Mouse (Mus musculus) kidney, adult 2 months (tissue): ENCODE measurements around the gene Cenpf. TPM values are rescaled to one million over a fixed set of nuclear protein-coding genes. Genes with fewer than 3 reads are reported as not detected.

Source experiments
- DNase-seq: peaks from one replicate; pipeline ENCODE4 v3.0.0; 2021
- H3K27ac ChIP-seq: fragments of 200-500 bp; 2 replicates; pipeline ENCODE4 v1.5.1; 2012; ENCODE audit warnings: low read depth, low read length, control low read depth, inconsistent platforms; ENCODE audit not compliant: insufficient read depth
- H3K27me3 ChIP-seq: fragments of 200-500 bp; replicated peaks from 2 replicates; pipeline ENCODE4 v1.6.1; 2012; ENCODE audit warnings: mild to moderate bottlenecking, moderate library complexity, low read length, inconsistent platforms; ENCODE audit not compliant: control insufficient read depth, insufficient read depth
- H3K36me3 ChIP-seq: fragments of 200-500 bp; 2 replicates; pipeline ENCODE4 v1.6.1; 2012; ENCODE audit warnings: mild to moderate bottlenecking, moderate library complexity, low read length, inconsistent platforms; ENCODE audit not compliant: control insufficient read depth, insufficient read depth
- H3K4me1 ChIP-seq: fragments of 200-500 bp; 2 replicates; pipeline ENCODE4 v1.6.1; 2011; ENCODE audit warnings: low read length; ENCODE audit not compliant: control insufficient read depth, insufficient read depth
- H3K4me3 ChIP-seq: fragments of 200-500 bp; 2 replicates; pipeline ENCODE4 v1.5.1; 2011; ENCODE audit warnings: mild to moderate bottlenecking, low read depth, low read length, control low read depth; ENCODE audit not compliant: insufficient read depth
- CTCF ChIP-seq: fragments of 200-500 bp; conservative IDR thresholded peaks from 2 replicates; pipeline ENCODE4 v1.5.1; 2011; ENCODE audit warnings: low read depth, mild to moderate bottlenecking, control low read depth, low read length, moderate library complexity, mixed read lengths; ENCODE audit not compliant: insufficient read depth, insufficient read length
- POLR2A ChIP-seq: fragments of 200-500 bp; IDR thresholded peaks from one replicate; pipeline ENCODE4 v1.6.1; 2011; ENCODE audit warnings: low read depth, low read length, control low read depth
- WGBS: fragments of 180-500 bp; shearing (Covaris S2); methylation state at CpG from one replicate; pipeline ENCODE4 v1.1.7; 2018; 5-methylcytosine and 5-hydroxymethylcytosine counted together
- polyA plus RNA-seq: library from polyadenylated mRNA; depleted of rRNA; stranded (reverse); fragments of >200 nt; gene quantifications from 2 replicates; pipeline ENCODE4 v1.2.3, GENCODE M21; 2012

Cenpf gene
- polyA plus RNA-seq, 1 experiment, result 0.14 TPM

DNA sequence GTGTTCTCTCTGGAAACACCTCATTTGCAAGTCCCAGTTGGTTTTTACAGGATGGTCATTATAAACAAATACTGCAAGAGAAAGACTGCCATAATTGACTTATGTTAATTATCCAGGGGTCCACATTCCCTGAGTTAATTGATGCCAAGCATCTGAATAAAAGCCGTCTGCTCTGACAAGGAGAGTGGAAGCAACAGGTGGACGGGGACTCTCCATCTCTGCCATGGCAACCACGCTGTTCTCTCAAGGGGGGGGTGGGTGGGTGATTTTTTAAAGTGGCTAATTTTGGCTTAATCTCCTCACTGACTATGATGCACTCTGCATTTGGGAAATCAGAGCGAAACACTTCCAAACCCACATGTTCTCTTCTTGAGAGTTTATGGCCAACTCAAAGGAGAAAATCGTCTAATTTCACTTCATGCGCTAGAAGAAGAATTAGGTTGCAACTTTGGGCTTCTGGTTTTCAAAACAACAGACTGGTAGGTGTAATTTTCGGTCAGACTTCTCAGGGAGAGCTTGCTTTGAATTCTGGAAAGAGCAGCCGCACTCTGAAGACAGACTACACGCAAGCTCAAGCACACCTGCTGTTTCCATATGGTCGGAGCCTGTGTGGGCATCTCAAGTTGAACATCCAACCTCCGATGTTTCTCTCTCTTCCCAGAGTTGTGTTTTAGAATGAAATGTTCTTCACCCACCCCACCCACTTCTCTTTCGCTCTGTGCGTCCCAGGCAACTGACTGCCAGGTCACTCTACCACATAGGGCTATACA lies 55.8 kb downstream of the Cenpf start:
- no peaks in the 10 kb centered on the region for H3K27me3 ChIP-seq
- no peak overlapping the region for H3K4me3 ChIP-seq
- no peaks in the 10 kb centered on the region for H3K36me3 ChIP-seq
- H3K27ac ChIP-seq, result no peak overlapping the region
- WGBS, result 80% methylated on average over 13 of the region's 13 CpGs
- TF ChIP-seq CTCF, result no peak
- no peak for TF ChIP-seq POLR2A
- no peak for DNase-seq
- H3K4me1 ChIP-seq, result no peaks in the 10 kb centered on the region

DNA sequence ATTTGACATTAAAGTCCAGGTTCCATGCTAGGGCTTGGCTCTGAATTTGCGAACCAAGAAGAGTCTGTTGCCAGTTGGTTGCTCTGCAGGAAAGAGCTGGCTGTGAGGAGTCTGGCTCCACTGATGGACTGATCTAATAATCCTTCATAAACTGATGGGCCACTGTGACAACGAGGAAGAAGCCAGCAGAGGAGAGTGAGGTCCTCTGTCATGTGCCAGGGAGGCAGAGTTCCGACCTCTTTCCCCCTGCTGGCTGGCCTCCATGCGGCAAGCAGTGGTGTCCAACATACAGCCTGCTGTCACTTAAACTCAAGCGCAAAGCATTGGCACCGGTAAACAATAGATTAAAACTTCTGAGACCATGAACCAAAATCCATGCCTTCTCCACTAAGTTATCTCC lies 57.9 kb downstream of the Cenpf start:
- TF ChIP-seq CTCF (no peak), POLR2A (no peak)
- H3K4me3 ChIP-seq, result no peak overlapping the region
- no peaks in the 10 kb centered on the region for H3K27me3 ChIP-seq
- H3K27ac ChIP-seq, result no peak overlapping the region
- no peak for DNase-seq
- H3K36me3 ChIP-seq, result no peaks in the 10 kb centered on the region
- H3K4me1 ChIP-seq, result no peaks in the 10 kb centered on the region
- WGBS, result 74% methylated on average over 6 of the region's 6 CpGs

DNA sequence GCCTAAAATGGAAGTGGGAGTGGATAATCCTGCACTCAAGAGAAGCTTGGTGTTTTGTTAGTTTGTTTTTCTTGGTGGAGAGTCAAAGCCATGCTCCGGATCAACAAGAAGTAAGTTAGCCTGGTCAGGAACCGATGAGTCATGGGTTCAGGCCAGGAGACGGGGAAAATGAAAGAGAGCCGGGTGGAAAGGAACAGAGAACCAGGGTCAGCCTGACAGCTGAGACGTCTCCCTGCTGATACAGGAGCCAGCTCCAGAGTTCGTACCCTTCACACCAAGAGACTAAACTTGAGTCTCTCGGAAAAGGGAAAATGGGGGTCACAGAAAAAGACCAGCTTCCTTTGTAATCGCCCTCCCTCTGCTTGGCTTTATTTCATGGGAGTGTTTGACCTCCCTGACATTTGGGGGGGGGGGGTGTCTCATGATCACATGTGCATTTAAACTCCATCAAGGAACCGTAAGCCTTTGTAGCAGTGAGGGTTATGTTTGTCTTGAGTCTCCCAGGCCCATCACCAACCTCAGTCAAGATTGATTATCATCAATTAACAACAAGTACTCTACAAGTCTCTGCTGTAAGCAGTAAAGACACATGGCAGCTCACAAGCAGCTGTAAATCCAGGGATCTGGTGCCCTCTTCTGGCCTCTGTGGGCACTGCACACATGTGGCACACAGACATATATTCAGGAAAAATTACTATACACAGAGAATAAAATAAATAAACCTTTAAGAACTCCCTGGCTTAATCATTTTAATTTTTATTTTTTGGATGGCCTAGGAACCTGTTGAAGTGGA lies 59.7 kb downstream of the Cenpf start:
- H3K4me3 ChIP-seq, result no peak overlapping the region
- TF ChIP-seq CTCF, result peak; percentile 63
- no peak for TF ChIP-seq POLR2A
- no peaks in the 10 kb centered on the region for H3K4me1 ChIP-seq
- 33% methylated on average over 9 of the region's 9 CpGs for WGBS
- no peaks in the 10 kb centered on the region for H3K36me3 ChIP-seq
- no peak overlapping the region for H3K27ac ChIP-seq
- H3K27me3 ChIP-seq, result no peaks in the 10 kb centered on the region
- DNase-seq, result peak; percentile 45

DNA sequence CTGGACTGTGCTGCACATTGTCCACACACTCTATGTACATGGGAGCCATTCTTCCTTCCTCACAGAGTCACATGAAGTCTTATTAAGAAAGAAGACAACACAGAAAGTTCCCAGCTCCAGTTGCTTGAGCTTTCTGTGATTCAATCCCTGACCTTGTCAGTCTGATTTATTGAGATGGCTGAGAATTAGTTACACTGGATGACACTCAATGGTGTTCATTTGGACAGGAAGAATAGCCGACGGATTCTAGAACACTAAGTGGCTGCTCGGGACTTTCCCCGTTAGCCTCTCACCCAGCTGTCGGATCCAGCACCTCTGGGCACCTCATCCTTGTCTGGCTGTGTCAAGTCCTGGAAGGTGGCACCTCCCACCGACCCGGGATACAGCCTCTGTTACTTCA lies 63.1 kb downstream of the Cenpf start:
- H3K36me3 ChIP-seq, result no peaks in the 10 kb centered on the region
- peak; percentile 29 for DNase-seq
- H3K27me3 ChIP-seq, result no peaks in the 10 kb centered on the region
- H3K4me3 ChIP-seq, result no peak overlapping the region
- 43% methylated on average over 7 of the region's 7 CpGs for WGBS
- no peaks in the 10 kb centered on the region for H3K4me1 ChIP-seq
- TF ChIP-seq POLR2A (no peak), CTCF (no peak)
- H3K27ac ChIP-seq, result no peak overlapping the region

DNA sequence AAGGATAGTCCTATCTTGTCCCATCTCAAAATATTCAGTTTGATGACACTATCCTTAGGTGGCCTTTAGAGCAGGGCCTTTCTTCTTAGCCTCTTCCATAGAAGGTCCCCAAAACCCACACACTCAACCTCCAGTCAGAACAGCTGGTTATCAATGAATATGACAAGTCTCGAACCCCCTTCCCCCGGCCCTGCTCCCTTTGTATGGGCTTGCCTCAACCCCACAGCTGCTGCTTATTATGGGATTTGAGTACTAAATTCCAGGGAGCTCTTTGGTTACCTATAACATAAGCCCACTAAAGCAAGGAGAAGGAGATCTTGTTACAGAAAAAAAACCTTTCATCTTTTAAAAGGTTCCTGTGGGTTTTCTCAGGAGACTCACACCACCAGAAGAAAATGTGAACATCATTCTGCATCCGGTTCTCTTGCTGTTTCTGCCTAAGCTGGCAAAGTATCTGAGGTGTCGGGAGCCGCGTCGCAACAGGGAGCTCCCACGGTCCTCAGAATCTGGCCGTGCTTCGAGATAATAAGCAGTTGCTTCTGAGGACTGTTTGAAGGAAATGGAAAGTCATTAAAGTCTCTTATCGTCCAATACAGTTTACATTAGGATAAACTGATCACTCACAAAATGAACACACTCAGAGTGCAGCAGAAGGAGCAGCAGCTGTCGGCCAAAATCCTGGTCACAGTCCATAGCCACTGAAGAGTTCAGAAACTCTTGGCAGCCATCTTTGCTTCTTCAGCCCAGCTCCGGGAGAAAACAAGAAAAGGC lies 68.7 kb downstream of the Cenpf start:
- WGBS, result 42% methylated on average over 13 of the region's 13 CpGs
- no peaks in the 10 kb centered on the region for H3K36me3 ChIP-seq

DNA sequence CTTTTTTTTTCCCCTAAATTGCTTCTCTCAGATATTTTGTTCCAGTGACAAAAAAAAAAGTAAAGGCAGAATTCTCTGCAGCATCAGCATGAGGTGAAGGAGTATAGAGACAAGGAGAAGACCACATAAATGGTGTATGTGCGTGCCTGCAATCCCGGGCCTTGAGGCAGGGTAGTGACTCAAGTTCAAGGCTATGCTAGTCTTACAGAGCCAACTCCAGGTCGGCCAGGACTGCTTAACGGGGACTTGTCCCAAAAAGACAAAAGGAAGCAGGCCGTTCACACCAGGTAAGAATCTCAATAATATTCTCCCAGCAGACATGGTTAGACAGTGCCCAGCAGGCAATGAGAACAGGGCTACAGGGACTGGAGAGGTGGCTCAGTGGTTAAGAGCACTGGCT lies 70.5 kb downstream of the Cenpf start:
- 97% methylated on average over 5 of the region's 5 CpGs for WGBS
- H3K27ac ChIP-seq, result no peak overlapping the region
- no peaks in the 10 kb centered on the region for H3K27me3 ChIP-seq
- no peak overlapping the region for H3K4me3 ChIP-seq
- H3K4me1 ChIP-seq, result no peaks in the 10 kb centered on the region
- TF ChIP-seq CTCF (no peak), POLR2A (no peak)
- H3K36me3 ChIP-seq, result no peaks in the 10 kb centered on the region
- no peak for DNase-seq

More for the DNA sequence above, 68.7 kb downstream of the Cenpf start:
- no peak overlapping the region for H3K4me3 ChIP-seq
- no peak for TF ChIP-seq CTCF
- TF ChIP-seq POLR2A, result no peak
- no peak overlapping the region for H3K27ac ChIP-seq
- no peaks in the 10 kb centered on the region for H3K27me3 ChIP-seq
- H3K4me1 ChIP-seq, result no peaks in the 10 kb centered on the region
- no peak for DNase-seq
